Mouse (Mus musculus) spleen, adult 2 months (tissue): ENCODE data around the gene Plscr4. TPM values are rescaled to one million over a fixed set of nuclear protein-coding genes. Genes with fewer than 3 reads are reported as not detected.

Experiments used
- DNase-seq, 2 experiments: peaks; one replicate each; pipeline versions ENCODE4 v3.0.0 to v3.0.0-alpha.2; 2012 to 2021; ENCODE audit warnings: low spot score in 2 of 2, low read depth in 1 of 2
- H3K27ac ChIP-seq: fragments of 200-500 bp; 2 replicates; pipeline ENCODE4 v1.5.1; 2012; ENCODE audit warnings: low read length, inconsistent platforms; ENCODE audit not compliant: insufficient read depth
- H3K27me3 ChIP-seq: fragments of 200-500 bp; 2 replicates; pipeline ENCODE4 v1.6.1; 2012; ENCODE audit warnings: mild to moderate bottlenecking, moderate library complexity, low read length, inconsistent platforms; ENCODE audit not compliant: control insufficient read depth, insufficient read depth
- H3K36me3 ChIP-seq: fragments of 200-500 bp; 2 replicates; pipeline ENCODE4 v1.6.1; 2012; ENCODE audit warnings: mild to moderate bottlenecking, low read length, inconsistent platforms; ENCODE audit not compliant: control insufficient read depth, insufficient read depth
- H3K4me1 ChIP-seq: fragments of 200-500 bp; 2 replicates; pipeline ENCODE4 v1.6.1; 2011; ENCODE audit warnings: inconsistent platforms; ENCODE audit not compliant: control insufficient read depth, insufficient read depth, insufficient read length
- H3K4me3 ChIP-seq: fragments of 200-500 bp; 2 replicates; pipeline ENCODE4 v1.5.1; 2011; ENCODE audit warnings: mild to moderate bottlenecking, inconsistent platforms; ENCODE audit not compliant: insufficient read depth, insufficient read length; ENCODE audit errors: extremely low read depth
- CTCF ChIP-seq: fragments of 200-500 bp; IDR thresholded peaks from 2 replicates; pipeline ENCODE4 v1.5.1; 2011; ENCODE audit warnings: mild to moderate bottlenecking, inconsistent platforms; ENCODE audit not compliant: insufficient read depth, insufficient read length, insufficient replicate concordance; ENCODE audit errors: extremely low read depth
- POLR2A ChIP-seq: fragments of 200-500 bp; IDR thresholded peaks from 2 replicates; pipeline ENCODE4 v1.6.1; 2011; ENCODE audit warnings: low read depth, low read length, inconsistent platforms
- WGBS: fragments of 180-500 bp; shearing (Covaris S2); methylation state at CpG from one replicate; pipeline ENCODE4 v1.1.7; 2018; 5-methylcytosine and 5-hydroxymethylcytosine counted together
- polyA plus RNA-seq: library from polyadenylated mRNA; depleted of rRNA; stranded (reverse); fragments of >200 nt; gene quantifications from 2 replicates; pipeline ENCODE4 v1.2.3, GENCODE M21; 2012

Plscr4 gene
- polyA plus RNA-seq, 1 experiment = 5.8 TPM

GRCm38 (mm10) chr9:92456605-92457004, 568 bp upstream of the Plscr4 start:
- H3K36me3 ChIP-seq = no peaks in the 10 kb centered on the region
- WGBS = 95% methylated on average over 3 of the region's 3 CpGs
- no peak for DNase-seq
- no peak overlapping the region for H3K4me3 ChIP-seq
- TF ChIP-seq POLR2A (no peak), CTCF (no peak)
- H3K27ac ChIP-seq = no peak overlapping the region
- peaks cover 5% of the 10 kb centered on the region for H3K4me1 ChIP-seq
- no peaks in the 10 kb centered on the region for H3K27me3 ChIP-seq

GRCm38 (mm10) chr9:92458059-92458402, 858 bp downstream of the Plscr4 start:
- 3% methylated on average over 5 of the region's 5 CpGs for WGBS
- Histone ChIP-seq H3K4me1 (peaks cover 5% of the 10 kb centered on the region), H3K27ac (peak overlapping the region; percentile 45), H3K4me3 (peak overlapping the region; percentile 81), H3K36me3 (no peaks in the 10 kb centered on the region), H3K27me3 (no peaks in the 10 kb centered on the region)
- no peak for TF ChIP-seq POLR2A
- TF ChIP-seq CTCF = no peak
- DNase-seq = no peak

- Histone ChIP-seq H3K27ac (no peak overlapping the region), H3K36me3 (no peaks in the 10 kb centered on the region), H3K4me1 (peaks cover 5% of the 10 kb centered on the region), H3K4me3 (no peak overlapping the region; the same call in 1 of the 2 replicates), H3K27me3 (no peaks in the 10 kb centered on the region)
- 90% methylated on average over 2 of the region's 2 CpGs for WGBS
- no peak for TF ChIP-seq POLR2A
- TF ChIP-seq CTCF = no peak
- no peak for DNase-seq
Measured at GRCm38 (mm10) chr9:92458418-92458817, 1.2 kb downstream of the Plscr4 start.

GRCm38 (mm10) chr9:92467724-92468123, 10.6 kb downstream of the Plscr4 start:
- TF ChIP-seq CTCF (no peak), POLR2A (no peak)
- no peaks in the 10 kb centered on the region for H3K27me3 ChIP-seq
- no peak overlapping the region for H3K27ac ChIP-seq
- H3K4me1 ChIP-seq = no peaks in the 10 kb centered on the region
- DNase-seq = no peak
- WGBS = 73% methylated on average over 4 of the region's 4 CpGs
- H3K36me3 ChIP-seq = no peaks in the 10 kb centered on the region
- H3K4me3 ChIP-seq = no peak overlapping the region

GRCm38 (mm10) chr9:92472256-92472855, 15.2 kb downstream of the Plscr4 start:
- TF ChIP-seq POLR2A = no peak
- 84% methylated on average over 5 of the region's 5 CpGs for WGBS
- H3K27ac ChIP-seq = no peak overlapping the region

GRCm38 (mm10) chr9:92473178-92473577, 16.0 kb downstream of the Plscr4 start:
- H3K27ac ChIP-seq = no peak overlapping the region
- TF ChIP-seq CTCF (no peak), POLR2A (no peak)
- H3K4me3 ChIP-seq = no peak overlapping the region
- H3K4me1 ChIP-seq = no peaks in the 10 kb centered on the region; the same call in 1 of the 2 replicates
- H3K27me3 ChIP-seq = no peaks in the 10 kb centered on the region
- DNase-seq = no peak
- 80% methylated on average over 2 of the region's 2 CpGs for WGBS
- no peaks in the 10 kb centered on the region for H3K36me3 ChIP-seq

More at GRCm38 (mm10) chr9:92472256-92472855, 15.2 kb downstream of the Plscr4 start:
- no peak for DNase-seq
- no peak overlapping the region for H3K4me3 ChIP-seq
- no peaks in the 10 kb centered on the region for H3K27me3 ChIP-seq
- no peaks in the 10 kb centered on the region; the same call in 1 of the 2 replicates for H3K4me1 ChIP-seq
- no peaks in the 10 kb centered on the region for H3K36me3 ChIP-seq

- 100% methylated on average over 1 of the region's 1 CpGs for WGBS
- H3K27me3 ChIP-seq = no peaks in the 10 kb centered on the region
- H3K27ac ChIP-seq = no peak overlapping the region
- H3K4me1 ChIP-seq = no peaks in the 10 kb centered on the region; the same call in 1 of the 2 replicates
- H3K4me3 ChIP-seq = no peak overlapping the region
- no peak for TF ChIP-seq POLR2A
- H3K36me3 ChIP-seq = no peaks in the 10 kb centered on the region
- DNase-seq = no peak
Measured at GRCm38 (mm10) chr9:92474244-92474643, 17.1 kb downstream of the Plscr4 start.
